Mouse (Mus musculus): ENCODE measurements at regions not wholly inside any gene's neighbourhood (a gene's known extent, or its start where the extent isn't known, plus 50 kb on each side); places are given as distances from the start of the nearest gene placed in this dataset.
A peak's percentile ranks its signal among the peaks of the same experiment; 100 is the strongest.

DNA sequence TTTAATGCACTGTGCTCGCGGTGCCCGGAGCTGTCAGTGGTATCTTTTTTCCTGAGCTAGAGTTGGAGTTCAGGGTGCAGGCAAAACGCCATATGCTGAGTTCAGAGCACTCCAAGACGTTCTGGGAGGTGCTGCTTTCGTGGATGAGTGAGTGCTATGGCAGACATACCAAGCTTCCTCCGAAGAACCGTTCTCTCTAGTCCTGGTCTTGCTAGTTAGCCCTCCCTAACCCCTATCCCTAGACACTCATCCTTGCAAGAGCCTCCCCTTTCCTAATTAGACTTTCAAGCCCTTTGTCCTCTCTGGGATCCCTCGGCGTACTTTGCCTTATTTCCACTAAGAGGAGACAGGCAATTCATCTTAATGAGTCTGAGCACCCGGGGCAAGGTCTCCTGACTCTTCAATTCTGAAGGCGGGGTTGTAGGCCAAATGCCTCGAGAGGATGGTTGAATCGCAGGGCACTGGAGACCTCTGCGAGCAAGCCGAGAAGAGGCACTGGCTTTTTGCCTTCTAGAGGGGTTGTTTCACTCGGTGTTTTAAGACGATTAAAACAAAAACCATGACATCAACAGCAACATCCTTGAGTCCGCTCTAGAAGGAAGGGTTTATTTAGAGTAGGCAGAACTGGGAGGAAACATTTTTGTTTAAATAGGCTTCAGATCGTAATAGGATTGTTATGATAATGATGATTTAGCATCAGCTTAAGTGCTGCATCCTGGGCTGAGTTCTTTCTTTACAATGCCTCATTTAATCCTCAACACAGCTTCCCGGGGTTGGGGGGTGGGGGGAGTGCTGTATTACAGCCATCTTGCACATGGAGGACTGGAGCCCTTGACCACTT, 243.6 kb downstream of the Ndfip2 start:
- DNase-seq (ENCODE audit: low spot score in 2 of 2), result no peak

DNA sequence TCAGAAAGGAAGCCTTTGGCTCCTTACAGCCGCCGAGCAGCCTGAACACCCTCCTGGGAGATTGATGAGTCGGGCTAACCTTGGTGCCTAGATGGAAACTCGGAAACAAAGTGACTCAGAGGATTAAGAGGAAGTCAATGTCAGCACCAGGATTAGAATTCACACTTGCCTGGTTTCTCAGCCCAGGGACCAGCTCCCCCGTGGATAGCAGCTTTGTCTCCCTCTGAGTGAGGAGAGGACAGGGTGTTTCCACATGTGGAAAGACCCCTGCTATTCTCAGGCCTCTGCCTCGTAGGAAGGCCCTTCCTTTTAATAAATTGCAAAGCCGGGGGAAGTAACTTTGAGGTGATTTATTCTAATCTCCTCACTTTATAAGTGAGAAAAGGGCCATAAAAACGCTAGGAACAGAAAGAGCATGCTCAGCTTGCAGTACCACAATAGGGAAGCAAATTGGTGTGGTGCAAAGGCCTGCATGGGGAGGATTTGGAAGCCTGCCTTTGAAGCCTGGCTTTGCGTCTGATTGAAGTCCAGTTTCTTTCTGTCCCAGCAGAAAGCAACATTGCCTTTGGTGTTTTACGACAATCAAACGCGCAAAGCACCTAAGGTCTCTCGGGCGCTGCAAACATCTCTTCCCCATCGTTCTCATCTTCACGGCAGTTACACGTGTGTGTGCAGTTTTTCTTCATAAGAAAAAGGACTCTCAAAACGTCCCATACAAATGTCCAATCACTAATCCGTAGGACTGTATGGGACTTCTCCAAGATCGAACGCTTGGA, 242.8 kb downstream of the Ndfip2 start:
- DNase-seq (ENCODE audit: low spot score in 2 of 2), result no peak

DNA sequence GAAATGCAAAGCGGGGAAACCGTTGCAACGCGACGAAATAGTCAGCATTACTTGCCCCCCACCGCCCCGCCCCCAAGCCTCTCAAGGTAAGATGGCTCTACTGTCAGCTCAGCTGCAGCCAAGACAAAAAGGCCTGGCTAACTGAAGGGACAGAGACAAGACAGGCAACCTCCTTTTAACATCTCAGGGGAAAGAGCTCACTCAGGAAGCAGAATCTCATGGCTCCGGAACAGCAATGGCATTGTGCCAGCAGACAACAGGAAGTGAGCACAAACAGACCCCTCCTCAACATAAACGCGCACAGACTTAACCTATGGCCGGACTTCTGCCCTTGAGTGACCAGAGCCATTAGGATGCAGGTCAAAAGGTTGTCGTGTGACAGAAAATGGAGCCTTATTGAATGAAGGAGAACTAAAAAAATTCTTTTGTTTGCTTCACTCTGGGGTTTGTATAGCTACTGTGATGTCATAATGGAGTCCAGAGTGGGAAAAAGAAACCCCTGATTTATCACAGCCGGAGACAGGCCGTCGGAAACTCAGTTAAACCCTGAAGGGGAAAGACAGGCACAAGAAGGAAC, 241.0 kb downstream of the Ndfip2 start:
- no peak for DNase-seq (ENCODE audit: low spot score in 2 of 2)

DNA sequence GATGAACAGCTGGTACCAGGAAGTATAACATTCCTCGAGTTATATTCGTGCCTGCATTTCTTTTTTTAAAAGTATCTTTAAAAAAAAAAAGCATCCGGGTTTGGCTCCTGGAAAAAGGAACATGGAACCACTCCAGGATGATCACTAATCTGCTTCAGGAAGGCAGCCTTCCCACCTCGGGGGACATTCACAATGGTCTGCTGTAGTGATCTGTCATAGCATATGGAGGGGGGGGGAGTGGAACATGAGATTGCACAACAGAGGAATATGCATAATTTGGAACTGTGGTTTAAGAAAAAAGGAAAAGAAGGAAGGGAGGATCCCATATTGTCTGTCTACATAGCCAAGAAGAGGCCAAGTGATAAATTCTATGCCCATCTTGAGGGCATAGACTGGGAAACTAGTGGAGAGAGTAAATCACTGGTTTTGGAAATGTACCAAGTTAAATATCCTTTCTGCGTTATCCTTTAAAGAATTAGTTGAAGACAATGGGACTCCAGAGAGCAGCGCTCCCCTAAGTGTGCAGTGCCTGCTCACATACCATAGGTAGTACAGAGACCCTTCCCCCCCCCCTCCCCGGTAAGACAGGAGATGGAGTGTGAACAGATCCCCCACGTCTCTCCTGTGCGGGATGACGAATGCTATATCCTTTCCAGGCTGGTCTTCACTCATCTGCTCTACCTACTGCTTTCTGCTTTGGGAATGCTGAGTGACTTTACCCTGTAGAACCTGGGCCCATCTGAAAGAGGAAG, 240.0 kb downstream of the Ndfip2 start:
- no peak for DNase-seq (ENCODE audit: low spot score in 2 of 2)

DNA sequence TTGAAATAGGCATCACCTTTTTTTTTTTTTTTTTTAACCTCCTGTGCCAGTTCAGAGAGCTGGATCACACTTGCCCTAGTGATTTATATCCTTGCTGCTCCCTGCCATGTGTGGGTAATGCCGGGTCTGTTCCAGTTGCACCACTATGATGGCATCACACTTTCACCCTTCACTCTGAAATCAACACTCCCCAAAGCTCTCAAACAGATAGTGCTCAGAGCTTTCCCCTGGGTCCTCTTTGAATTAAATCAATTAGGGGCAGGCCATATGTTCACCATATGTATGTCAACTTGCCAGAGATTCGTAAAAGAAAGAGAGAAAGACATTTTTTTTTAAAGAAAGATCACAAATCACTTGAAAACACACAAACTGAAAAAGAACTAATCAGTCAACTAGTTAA, 236.8 kb downstream of the Ndfip2 start:
- DNase-seq (ENCODE audit: low spot score in 2 of 2), result no peak

DNA sequence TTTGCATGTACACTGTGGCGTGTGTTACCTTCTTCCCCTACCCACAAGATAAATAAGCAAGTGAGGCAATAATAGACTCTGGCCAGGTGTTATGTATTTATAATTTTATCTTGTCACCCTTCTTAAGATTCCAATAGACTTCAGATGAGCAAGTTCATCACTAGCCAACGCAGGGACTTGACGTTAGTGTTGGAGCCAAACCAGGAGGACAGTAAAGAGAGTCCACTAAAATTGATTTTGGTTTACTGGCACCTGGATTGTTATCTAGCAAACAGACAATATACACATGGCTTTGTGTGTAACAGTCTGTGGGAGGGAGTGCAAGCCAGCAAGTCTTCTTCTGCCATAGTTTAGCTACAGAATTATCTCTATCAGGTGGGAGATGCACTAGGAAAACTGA, 236.0 kb downstream of the Ndfip2 start:
- no peak for DNase-seq (ENCODE audit: low spot score in 2 of 2)

DNA sequence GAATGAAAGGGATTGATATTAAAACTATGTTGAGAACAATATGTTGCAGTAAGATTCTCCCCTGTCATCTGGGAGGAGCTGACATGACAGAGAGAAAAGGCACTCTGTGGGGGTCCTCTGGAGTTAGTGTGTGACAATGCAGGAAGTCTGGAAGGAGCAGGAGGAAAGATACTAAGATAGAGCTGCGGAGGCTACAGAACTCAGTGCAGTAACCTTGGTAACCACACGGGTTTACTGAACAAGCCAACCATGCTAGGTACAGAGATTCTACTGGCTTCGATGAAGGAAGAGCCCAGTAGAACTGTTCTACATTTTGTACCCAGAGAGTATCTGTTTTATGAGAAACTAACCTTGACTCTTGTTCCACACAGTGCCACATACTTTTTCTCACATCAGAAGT, 231.8 kb downstream of the Ndfip2 start:
- DNase-seq (ENCODE audit: low spot score in 2 of 2), result no peak

DNA sequence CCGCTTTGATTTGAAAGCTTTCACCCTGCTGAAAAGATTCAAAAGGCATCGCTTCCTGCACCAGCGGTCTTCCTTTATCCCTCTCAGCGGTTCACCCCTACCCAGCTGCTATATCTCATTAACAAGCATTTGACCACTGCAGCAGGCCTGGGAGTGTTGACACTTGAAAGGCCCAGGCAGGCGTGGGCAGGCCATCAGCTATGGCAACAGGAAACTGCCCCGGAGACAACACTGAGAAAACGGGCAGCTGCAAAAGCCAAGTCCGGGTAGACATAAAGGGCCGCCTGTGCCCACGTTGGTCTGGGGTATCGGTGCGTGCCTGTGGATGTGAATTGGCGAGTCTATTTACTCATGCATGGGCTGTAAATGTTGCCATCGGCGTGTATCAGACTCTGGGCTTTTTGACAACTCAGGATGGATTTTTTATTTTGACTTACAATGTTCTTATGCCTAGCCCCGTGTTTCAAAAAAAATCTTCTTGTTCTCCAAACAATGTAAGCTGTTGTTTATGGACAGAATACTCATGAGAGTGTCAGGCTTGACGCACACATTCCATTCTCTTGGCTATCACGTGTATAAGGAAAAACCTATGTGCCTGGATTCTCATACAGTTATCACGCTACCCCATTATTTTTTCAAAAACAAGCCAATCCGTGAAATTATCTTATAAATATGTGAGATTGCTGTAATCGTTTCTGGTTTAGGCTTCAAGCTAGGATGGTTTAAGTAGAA, 225.1 kb downstream of the Ndfip2 start:
- peak; percentile 22 to 36 for DNase-seq (ENCODE audit: low spot score in 2 of 2)

DNA sequence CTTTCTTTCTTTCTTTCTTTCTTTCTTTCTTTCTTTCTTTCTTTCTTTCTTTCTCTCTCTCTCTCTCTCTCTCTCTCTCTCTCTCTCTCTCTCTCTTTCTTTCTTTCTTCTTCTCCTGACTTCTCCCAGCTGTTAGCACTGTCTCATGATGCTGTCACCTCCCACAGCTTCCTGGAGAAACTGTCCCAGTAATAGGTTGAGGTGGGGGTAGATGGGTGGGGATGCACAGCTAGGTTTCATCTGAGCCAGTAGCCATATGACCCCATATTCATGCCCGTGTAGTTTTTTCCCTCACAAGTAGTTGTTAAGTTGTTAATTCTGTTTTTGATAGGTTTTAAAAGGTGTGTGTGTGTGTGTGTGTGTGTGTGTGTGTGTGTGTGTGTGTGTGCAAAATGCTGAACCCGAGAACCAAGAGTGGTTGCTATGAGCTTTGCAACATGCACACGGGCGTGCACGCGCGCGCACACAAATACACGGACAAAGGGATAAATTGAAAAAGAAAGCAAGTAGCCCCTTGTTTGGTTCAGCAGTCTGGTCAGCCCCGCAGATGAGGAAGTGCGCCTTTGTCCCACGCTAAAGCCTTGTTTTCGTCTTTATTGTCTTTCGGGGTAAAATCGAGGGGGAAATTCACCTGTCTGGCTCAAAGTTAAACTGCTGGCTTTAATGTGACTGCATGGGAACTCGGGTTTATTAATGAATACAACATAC, 224.4 kb downstream of the Ndfip2 start:
- no peak for DNase-seq (ENCODE audit: low spot score in 2 of 2)

DNA sequence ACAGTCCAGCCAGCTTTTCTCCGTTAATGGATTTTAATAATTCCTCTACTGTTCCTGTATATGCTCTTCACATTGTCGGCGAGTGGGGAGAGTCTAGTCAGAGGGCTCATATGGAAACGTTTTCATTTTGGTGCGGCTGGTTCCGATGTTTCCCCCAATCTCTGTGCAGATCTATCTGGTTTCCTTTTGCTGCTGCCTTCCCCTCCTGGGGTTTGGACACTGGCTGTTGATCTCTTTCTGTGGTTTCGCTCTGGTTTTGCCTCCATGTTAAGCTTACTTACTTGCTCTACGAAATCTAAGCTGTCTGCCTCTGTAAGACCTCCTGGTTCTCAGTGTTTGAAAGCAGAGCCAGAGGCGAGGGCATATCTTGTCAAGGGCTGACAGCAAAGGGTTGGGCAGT, 221.7 kb downstream of the Ndfip2 start:
- no peak for DNase-seq (ENCODE audit: low spot score in 2 of 2)

DNA sequence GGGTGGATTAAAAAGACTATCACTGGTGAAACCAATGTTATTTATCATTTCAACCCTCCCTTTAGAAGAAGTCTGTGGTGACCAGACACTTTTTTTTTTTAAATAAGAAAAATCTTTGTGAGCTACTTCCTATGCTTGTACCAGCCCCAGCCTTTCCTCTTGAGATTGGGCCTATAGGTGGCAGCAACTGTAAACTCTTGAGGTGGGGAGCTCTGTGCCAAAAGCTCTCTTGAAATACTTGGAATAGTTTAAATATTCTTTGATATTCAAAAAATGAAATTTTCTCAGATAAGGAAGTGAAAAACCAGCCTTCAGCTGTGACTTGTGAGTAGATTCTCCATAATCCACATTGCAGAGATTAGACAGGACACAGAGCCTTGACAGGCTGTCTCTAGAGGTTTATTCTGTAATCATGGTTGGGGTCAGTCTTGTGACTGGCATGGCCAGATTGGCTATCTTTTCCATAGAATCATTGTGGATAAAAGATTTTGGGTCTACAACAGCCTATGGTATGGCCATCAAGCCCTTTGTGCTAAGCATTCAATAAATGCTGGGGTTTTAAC, 216.7 kb downstream of the Ndfip2 start:
- no peak for DNase-seq (ENCODE audit: low spot score in 2 of 2)

DNA sequence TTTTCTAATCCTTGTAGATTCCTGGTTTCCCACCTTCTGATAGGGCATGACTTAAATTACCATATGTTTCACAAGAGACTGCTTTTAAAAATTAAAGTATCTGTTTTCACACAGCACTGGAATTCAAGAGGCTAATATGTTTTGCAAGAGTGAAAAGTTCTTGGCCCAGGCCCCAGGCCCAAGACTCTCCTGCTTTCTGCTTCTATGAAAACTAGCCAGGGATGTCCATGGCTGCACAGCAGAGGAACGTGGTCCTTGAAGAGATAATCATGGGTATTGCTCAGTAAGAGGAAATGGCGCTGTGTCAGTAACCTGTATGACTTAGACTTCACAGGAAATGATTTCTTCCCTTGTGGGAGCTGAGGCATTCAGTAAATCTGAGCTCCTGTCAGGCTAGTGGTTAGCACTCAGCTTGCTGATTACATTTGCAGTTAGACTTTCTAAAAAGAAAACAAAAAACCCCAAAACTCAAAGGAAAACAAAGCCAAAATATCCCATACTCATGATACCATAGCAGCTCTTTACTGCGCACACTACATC, 190.6 kb downstream of the Ndfip2 start:
- no peak for DNase-seq (ENCODE audit: low spot score in 2 of 2)

DNA sequence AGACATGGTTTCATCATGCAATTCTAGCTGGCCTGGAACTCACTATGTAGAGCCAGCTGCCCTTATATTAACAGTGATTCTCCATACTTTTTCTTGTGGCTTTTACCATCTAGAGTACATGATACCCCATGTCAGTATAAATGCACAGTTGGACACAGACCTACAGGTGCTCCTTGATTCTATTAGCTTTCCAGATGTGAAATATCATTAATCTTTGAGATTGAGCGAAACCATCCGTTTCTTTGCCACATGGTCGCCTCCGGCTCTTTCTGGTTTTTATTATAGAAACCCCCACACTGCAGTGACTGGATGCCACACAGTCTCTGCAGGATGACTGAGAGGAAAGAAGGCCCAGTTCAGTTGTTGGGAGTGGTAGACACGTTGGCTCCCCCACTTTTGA, 188.7 kb downstream of the Ndfip2 start:
- DNase-seq (ENCODE audit: low spot score in 2 of 2), result no peak

DNA sequence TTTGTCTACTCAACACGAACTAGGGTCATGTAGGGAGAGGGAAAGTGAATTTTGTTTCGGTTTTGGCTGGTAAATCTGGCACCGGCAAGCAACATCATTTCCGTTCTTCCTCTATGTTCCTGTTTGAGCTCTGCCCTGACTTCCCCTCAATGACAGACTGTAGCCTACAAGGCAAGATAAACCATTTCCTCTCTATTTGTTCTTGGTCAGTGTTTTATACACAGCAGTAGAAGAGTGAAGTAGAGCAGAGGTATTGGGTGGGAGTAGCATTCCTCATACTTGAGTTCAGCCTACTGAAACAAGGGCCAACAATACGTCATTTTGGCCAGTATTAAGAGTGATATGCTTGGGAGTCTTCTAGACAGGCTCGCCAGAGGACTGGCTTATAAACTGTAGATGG, 177.0 kb downstream of the Ndfip2 start:
- DNase-seq (ENCODE audit: low spot score in 2 of 2), result no peak

DNA sequence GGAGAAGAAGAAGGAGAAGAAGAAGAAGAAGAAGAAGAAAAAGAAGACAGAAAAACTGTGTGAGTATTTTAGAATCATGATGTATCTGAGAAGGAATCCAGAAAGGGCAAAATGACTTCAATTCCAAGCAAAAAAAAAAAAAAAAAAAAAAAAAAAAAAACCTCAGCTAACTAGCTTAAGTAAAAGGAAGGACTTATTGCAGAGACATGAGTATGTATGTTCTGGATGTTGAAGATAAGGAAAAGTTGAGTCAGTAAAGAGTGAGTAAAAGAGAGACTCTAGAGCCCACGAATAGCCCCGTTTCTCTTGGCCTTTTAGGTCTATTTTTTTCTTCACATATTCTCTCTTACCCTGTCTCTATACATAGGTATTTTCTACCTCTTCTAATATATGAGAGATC, 175.1 kb downstream of the Ndfip2 start:
- DNase-seq (ENCODE audit: low spot score in 2 of 2), result no peak

DNA sequence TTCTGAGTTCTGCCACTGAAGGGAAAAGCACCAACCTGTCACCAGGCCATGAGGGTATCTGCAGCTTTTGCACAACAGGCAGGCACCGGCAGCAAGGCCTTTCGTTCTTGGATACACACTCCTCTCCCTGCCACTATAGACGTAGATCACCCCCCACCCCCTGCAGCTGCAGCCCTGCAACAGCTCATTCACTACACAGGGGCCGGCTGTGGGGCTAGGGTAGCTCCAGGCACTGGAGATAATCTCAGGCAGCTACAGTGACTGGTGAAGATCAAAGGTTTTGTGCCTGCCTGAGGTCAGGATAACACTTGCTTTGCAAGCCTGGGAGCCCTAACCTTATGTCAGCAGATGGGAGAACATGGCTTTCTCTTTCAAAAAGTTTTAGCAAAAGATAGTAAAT, 174.3 kb downstream of the Ndfip2 start:
- DNase-seq (ENCODE audit: low spot score in 2 of 2), result no peak

DNA sequence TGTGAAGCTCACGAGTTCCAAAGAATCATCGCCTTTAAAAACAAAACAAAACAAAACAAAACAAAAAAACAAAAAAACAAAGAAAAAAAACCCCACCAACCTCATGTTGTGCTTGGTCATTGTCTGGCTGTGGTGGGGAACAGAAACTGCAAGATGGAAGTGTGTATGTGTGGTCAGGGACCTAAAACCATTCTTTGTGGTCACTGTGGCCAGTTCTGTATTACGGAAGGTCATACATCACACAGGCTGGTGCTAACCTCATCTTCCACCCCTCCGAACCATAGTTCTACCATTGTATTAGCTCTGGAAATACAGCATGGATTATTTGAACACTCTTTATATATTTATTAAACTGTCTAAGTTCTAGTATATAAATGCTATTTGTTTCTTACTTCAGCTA, 173.2 kb downstream of the Ndfip2 start:
- DNase-seq (ENCODE audit: low spot score in 2 of 2), result no peak

DNA sequence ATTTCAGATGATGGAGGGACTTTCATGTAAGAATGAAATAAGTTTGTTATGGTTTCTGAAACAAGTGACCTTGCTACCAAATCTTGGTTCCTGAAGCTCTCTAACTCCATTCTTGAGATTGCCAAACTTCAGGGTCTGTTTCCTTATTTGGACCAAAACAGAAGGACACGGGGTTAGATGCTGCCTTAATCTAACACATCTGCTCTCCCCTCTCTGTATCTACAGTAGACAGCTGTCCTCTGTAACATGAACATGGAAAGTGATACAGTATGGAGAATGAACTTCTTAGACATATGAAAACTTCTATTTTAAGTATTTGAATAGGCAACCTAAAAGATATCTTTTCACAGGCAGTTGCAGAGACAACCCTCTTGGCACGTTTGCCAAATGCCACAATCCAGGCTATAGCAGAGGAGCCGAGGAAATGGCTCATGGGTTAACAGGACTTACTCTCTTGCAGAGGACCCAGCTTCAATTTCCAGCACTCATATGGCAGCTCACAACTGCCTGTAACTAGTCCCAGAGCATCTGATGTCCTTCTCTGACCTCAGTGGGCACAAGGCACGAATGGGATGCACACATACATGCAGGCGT, 171.4 kb downstream of the Ndfip2 start:
- DNase-seq (ENCODE audit: low spot score in 2 of 2), result no peak

DNA sequence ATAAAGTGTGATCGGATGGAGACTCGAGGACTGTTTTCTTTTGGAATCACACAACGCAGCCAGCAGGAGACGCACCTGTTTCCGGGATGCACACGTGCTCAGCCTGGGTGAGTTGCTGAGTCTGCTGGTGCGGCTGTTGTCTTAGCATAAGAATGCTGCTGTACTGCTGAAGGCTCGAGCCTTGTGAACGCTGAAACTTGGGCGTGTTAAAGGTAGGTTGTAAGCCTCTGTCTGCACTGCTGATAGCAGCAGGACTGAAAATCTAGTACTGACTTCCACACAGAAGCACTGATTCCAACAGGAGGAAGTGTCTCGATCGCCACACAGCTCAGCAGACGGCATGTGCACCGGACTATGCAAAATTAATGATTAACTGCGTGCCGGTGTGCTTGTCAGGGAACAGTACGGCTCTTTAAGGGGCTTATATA, 169.1 kb downstream of the Ndfip2 start:
- DNase-seq (ENCODE audit: low spot score in 2 of 2), result peak; percentile 7 to 23

Data from urinary bladder, adult 18-20 months (tissue).